Mouse (Mus musculus) adrenal gland, adult 18-20 months (tissue): ENCODE measurements around the gene Pmm1. TPM values are rescaled to one million over a fixed set of nuclear protein-coding genes. Genes with fewer than 3 reads are reported as not detected.
"Not testable (repeated sequence)": the region's sequence is repeated elsewhere in the genome, so short reads cannot be mapped to it uniquely, and the experiment has no call there.

Experiments
- DNase-seq, 2 experiments: peaks; one replicate each; pipeline ENCODE4 v3.0.0; 2021 to 2022; ENCODE audit warnings: low spot score in 2 of 2
- long read RNA-seq, 2 experiments: library from polyadenylated mRNA; stranded (forward); transcript quantifications; one replicate each; pipeline ENCODE4 v2.0.0; 2021
- total RNA-seq, 2 experiments: library from RNA; stranded (reverse); gene quantifications; 1 replicate in 1 of 2; 2 replicates in 1 of 2; pipeline ENCODE4 v1.2.3; 2021

Pmm1 gene
- 10 to 100 TPM; 58.0 to 85.4 TPM for total RNA-seq
- long read RNA-seq, experiment 1, transcript Pmm1-201 (8 exons, 1,300 nt): major isoform, 25 of 34 reads
- long read RNA-seq, experiment 1, partial matches to known transcripts: 1 of 34 reads
- long read RNA-seq, experiment 1, other reads (novel, unspliced or antisense): 6 of 34 reads
- long read RNA-seq, experiment 2, transcript Pmm1-201 (8 exons, 1,300 nt): major isoform, 215 of 293 reads
- long read RNA-seq, experiment 2, partial matches to known transcripts: 17 of 293 reads
- long read RNA-seq, experiment 2, other reads (novel, unspliced or antisense): 57 of 293 reads

DNA sequence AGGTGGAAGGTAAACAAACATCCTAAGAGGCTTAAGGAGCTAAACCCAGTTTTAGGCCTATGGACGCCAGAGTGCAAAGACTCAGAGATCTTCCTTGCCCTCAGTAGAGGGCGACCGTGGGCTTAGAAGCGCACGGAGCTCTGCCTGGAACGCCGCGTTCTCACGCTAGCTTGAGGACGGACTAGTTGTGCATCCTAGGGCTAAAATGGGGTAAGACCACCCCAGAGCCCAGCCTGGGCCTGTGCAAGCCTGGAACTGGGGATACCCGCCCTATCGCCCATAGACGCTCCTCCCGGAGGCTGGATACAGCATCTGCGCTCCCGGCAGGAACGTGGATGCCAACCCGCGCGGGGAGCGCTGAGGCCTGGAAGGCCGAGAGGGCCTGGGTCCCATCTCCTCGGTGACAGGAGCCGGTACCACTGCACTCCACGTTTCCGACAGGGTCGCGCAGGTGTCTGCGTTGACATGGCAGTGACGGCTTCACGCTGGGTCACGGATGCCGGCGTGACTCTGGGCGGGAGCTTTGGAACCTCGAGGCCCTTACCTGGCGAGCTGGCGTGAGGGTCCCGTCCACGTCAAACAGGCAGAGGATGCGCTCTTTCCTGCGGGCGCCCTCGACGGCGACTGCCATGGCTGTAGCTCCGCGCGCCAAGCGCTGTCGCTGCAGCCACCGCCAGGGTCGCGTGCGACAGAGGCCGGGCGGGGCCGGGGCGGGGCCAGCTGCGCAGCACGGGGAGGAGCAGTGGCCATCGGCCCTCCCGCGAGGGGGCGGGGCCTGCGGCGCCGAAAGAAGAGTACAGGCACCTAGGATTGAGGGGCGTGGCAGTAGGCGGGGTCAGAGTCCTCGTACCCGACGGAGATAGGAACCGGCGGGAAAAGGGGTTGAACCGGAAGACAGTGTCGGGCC is at the start of gene Pmm1:
Gene Pmm1, minus strand, starts transcription at position 760 of the 907 bp plus-strand sequence.
- DNase-seq: peak; percentile 95 to 97

DNA sequence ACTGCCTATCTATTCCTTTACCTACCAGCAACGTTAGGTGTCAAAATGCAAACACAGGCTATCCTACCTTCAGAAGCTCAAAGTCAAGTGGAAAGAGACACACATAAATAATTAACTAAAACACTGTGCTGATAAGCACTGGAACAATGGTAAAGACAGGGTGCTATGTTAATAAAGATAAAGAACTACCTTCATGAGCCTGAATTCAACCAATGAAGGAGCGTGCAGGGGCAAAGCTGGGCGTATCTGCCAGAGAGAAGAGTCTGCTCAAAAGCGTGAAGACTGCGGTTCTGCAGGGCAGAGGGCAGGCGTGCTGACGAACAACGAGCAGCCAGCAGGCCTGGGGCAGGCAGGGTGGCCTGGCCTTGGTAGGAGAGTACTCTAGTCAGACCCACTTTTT is 43.5 kb upstream of the Pmm1 start:
- no peak for DNase-seq

DNA sequence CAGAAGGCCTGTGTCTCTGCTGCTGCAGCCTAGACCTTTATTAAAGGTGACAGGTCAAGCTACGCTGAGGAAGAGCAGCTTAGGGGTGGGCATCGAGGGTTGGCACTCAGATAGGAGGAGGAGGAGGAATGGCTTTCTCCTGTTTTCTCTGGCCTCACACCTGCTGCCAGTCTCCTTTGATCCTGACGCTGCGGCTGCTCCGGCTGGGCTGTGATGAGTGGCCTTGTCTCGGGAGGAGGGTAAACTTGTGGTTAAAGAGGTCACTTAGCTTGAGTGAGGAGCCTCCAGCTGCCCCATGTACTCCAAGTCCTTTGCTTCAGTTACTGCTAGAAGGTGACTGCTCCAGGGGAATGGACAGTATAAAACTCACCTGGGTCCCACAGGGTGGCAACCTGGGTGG is 33.3 kb upstream of the Pmm1 start:
- no peak for DNase-seq

DNA sequence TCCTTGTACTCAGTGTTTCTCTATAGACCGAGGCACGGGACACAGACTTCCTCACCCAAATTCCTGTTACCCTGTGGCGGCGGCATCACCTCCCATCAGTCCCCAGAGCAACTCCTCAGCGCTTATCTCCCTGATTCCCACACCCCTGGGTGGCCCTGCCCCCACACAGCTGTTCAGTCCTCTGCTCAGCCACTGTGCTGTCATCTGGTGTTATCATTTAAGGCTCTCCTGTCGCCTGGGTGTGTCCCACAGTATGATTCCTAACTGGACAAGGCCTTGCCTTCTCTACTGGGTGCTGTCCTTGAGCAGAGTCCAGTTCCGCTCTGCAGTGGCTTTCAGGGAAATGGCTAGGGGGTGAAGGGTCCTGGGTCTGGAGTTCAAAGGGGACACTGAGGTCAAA is 29.8 kb upstream of the Pmm1 start:
- no peak for DNase-seq

DNA sequence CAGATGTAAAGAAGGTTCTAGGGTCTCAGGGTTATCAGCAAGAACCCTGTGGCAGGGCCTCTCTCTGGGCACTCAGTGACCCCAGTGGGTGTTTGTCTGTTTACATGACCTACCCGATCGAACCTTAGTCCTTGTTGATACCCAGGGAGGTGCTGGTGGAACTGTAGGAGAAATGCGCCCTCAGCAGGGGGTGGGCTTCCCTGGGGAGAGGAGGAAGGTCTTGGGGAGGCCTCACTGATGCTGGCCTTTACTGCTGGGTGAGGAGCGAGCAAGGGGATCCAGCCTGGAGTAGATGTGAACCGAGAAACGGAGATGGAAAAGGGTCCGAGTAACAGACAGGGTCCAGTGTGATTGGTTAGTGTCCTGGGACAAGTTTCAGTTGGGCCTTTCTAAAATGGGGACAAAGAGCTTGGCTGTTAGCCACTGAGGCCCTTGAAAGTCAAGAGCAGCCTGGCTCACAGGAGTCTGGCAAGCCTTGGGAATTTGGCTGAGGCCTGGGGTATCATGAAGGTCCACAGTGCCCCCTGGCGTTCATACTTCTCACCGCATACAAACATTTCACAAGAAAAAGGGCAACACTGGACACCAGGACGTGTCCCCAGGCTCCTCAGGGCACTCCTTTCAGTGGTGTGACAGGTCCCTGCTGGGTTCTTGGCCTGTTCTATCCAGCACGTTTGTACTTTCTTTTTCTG is 28.8 kb upstream of the Pmm1 start:
- DNase-seq: peak; percentile 80 to 84

DNA sequence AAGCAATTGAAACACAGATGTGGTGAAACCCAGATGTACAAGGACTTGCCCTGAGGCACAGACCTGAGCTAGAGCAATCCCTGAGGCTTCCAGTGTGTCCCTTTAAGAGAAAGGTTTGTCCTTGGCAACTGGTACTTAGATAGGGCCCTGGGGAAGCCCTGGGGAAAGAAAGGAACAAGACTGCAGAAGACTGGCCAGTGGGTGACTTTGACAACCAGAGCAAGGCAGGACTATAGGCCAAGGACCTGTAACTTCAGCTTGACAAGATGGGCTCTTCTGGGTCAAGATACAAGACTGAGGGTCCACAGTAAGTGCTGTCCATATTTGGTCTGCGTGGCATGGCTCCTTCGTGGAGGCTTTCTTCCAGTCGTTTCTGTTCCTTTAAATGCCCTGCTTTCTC is 26.9 kb upstream of the Pmm1 start, which contains the start of gene Xrcc6:
Gene Xrcc6, plus strand, starts transcription at position 190 of the 400 bp plus-strand sequence.
- no peak for DNase-seq

DNA sequence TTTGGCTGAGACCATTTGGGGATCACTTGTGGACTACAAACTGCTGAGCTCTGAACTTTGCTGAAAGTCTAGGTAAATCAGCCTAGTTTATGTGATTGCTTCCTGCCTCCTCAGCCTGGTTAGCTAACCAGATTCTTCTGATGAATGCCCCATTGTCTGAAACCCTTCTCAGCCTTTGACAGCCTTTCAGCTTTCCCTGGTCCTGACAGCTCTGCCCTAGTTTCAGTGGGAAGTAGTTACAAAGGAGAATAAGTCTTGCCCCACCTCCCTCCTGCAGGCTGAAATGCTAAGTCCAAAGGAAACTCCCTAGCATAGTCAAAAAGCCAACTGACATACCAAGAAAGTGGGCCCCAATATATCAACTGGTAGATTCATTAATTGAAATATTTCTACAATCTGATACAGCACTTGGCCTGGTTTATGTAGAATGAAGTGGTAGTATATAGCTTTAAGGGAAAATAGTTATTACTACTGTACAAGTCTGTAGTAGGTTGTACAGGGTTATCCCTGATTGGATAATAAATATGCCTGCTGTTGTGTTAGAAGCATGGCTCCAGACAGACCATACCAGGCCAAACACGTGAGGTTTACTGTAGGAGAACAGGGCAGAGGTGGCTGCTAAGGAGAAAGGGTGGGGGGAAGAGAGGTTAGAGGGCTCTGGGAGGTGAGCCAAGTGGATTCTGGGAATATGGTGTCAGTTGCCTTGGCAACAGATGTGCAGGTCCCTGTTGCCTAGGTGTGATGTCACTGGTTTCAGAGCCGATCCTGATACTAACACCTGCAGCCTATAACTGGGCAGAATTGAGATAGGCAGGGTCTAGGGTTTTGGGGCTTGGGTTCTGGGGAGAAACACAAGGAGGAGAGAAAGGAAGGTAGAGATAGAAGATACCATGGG is 24.8 kb upstream of the Pmm1 start:
- no peak for DNase-seq

DNA sequence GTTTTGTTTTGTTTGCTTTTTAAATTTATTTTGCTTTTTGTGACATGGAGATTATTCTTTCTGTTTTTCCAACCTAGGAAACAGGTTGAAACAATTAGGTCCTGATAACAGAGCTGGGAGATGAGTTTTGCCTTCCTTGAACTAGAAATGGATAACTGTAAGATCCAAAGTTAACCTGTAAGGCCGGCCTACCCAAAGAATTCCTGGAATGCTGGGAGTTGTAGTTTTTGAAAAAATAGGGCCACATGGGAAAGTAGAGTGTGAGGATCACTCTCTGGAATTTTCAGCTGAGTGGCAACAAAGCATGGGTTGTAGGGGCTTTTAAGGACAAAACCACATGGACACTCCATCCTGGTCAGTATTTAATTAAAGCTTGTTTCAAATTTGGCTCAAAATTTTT is 21.4 kb upstream of the Pmm1 start:
- DNase-seq: no peak

DNA sequence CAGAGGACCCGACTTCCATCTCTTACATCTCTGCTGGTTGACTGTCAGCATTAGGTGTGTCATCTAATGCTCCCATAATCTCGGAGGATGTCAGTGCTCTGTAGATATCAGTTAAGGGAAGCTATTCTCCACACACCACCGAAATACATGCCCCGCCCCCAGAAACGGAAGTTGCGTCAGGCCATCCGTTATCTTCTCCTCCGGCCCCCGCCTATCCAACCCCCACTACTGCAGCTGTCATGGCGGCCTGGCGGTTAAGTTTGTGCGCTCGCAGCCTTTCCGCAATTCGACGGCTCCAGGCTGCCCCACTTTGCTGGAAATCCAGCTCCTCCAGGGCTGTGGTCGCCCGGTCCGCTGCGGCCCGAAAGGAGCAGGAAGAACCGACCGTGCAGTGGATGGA is 19.6 kb upstream of the Pmm1 start, which contains the start of gene 1700029P11Rik:
Gene 1700029P11Rik, plus strand, starts transcription at position 220 of the 400 bp plus-strand sequence.
- DNase-seq: no peak

DNA sequence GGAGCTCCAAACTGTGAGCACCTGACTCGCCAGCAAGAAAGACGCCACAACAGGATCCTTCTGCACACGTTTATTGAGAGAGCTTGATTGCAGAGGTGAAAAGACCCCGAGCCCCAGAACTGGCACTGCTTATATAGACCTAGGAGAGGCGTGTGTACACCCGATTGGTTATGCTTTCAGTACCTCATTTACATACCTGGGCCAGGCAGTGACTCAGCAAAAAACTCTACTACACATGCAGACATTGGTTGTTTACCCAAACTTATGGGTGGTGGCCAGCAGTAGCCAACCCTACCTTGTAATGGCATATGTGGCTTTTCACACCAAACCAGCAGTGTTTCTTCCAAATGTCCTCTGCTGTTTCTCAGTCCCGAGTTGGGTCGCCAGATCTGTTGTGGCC is 14.4 kb upstream of the Pmm1 start:
- not testable (repeated sequence) for DNase-seq

DNA sequence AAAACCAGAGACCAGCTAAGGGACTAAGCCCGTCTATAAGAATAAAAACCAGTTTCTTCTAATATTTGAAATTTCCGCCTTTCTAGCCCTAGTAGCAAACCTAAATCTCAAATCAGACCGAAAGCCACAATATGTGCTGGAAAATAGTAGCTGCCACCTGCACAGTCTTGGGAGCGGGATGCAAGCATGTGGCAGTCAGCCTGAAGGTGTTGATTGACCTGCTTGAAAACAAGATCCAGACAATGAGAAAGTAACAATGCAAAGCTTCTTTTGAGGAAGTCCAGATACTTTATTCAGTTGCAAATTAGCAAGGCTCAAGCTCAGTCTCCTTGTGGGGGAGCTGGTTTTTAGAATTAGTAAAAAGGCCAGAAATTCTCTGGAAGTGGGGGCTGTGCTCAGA is 9.8 kb upstream of the Pmm1 start:
- not testable (repeated sequence) for DNase-seq

DNA sequence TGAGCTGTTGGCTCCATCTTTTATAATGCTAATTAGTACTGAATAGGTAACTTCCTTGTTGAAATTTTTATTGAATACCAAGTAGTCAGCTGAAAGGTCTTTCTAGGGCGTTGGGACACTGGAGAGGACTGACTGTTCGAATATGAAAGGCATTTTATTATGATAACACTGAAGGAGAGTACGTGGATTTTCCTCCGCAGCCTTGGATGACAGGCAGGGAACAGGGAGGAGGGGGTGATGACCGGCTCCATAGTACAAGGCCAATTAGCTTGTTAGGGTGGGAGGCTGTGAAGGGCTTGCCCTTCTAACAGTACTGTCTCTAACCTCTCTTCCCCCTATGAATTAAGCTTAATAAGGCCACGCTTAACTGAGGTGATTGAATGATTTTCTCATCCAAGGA is 8.9 kb upstream of the Pmm1 start:
- not testable (repeated sequence) for DNase-seq

DNA sequence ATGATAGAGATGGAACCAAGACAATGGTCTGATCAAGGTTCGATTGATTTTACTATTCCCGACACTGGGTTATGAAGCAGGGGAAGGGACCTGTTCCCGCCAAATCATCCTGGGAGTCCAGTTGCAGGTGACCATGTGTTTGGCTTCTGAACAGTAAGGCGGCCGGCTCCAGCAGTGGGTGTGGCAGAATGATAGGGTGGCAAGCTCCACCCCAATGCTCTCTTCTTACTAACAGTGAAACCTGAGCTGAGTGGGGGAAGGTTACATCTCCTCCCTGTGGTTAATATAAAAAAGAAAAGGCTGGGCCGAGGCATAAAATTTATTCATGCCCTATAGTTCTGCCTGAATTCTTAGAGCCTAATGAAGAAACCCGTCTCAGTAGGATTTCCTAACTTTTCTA is 8.4 kb upstream of the Pmm1 start:
- no peak for DNase-seq

DNA sequence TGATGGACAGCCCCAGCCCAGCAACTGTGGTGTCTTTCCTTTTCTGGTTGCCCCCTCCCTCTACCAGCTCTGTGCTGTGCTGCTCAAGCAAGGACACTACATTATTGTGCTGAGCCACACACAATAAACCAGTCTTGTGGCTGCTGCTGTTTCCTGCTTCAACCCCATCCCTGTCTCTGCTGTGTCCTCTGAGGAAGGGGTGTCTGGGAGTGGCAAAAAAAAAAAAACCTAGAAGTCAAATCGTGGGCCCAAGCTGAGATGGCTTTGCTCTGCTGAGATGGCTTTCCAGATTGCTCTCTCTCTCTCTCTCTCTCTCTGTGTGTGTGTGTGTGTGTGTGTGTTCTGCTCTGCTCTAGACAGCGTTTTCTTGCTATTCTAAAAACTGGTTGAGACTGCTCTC is 7.7 kb upstream of the Pmm1 start:
- no peak for DNase-seq

DNA sequence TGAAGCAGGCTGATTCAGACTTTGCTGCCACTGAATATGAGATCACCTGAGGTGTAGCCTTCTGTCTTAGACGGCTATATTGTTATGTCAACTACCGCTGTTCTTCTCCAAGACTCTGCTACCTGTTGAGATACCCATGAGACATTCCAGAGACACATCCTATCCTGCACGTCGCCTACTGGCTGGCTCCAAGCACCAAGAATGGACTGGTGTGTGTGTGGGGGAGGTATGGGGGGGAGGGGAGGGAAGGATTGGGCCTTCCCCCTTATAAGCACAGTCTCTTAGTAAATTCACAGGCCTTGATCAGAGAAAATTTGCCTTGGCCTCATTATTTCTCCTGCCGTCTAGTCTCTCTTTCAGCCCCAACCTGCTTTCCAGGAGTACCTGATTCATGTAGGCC is 7.1 kb upstream of the Pmm1 start:
- DNase-seq: no peak

DNA sequence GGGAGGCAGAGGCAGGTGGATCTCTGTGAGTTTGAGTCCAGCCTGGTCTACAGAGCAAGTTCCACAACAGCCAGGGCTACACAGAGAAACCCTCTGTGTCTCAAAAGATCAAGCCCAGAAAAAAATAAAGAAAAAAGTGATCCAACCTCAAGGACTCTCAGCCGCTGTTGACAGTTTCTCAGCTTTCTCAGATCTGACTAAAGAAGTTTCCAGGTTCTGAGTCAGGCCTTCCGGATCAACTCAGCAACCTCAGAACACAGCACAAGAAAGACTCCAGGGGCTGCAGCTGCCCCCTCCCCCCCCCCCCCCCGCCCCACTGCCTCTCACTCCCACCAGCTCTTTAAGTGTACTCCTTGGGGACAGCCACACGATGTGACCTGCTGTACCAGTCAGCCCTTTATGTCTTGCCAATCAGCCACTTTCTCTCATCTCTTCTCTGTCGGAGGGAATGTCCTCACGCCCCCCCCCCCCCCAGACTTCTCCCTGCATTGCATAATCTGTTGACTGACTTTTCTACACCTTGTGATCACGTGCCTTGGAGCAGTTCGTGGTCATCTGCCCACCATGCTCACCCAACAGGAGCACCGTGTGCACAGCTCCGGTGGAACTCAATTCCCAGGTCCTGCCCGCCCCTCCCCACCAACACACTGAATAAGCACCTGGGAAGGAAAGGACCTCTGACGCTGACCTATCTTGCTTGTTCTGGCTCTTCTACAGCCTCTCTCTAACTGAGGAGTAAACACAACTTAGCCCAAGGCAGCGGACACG is 5.5 kb upstream of the Pmm1 start:
- no peak for DNase-seq

DNA sequence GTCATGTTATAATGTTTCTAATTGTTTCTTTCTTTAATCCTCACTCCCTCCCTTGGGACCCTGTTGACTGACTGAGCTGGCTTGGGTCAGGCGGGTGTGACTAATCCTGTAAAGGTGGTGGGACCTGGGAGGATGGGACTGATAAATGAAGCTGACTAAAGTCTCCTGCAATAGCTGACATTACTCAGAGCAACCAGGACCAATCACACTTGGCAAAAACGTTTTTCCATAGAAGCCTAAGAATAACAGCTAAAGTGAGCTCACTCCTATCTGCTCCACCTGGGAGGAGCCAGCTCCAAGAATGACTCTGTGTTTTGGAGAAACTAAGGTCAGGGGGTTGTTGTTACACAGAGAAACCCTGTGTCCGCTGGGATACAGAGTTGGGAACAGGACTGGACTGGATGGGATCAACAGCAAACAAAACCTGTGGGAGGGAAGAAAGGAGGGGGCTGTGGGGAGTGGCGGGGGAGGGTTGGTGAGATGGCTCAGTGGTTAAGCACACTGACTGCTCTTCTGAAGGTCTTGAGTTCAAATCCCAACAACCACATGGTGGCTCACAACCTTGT is 4.3 kb upstream of the Pmm1 start:
- DNase-seq: no peak

DNA sequence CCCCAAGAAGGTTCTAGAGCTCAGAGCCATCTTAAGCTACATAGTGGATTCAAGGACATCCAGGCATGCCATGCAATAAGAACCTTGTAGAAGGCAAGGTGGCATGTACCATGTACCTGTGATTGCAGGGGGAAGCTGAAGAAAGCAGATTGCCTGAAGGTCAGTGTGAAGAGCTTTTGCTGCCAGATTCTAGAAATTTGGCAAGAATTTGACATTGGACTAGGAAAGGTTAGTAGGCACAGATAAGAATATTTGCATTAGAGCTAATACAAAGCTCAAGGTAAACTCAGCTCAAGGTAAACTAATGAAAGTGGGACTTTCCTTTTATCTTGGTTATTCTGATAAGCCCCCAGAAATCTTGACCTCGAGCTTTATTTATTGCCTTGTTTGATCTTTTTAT is 3.5 kb upstream of the Pmm1 start:
- DNase-seq: no peak

DNA sequence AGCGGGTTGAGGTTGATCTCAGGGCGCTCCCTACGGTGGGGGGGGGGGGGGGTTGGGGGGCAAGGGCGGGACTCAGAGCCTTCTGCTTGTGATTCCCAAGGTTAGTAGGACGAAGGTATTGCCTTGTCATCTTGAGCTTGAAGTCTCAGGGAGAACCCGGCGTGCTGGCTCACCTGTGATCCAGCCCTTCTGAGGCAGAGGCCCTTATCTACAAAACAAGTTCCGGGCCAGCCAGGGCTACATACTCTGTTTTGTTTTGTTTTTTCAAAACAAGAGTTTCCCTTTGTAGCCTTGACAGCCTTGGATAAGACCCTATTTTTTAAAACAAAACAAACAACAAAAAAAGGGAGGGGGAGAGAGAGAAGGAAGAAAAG is 335 bp upstream of the Pmm1 start:
- DNase-seq: no peak

DNA sequence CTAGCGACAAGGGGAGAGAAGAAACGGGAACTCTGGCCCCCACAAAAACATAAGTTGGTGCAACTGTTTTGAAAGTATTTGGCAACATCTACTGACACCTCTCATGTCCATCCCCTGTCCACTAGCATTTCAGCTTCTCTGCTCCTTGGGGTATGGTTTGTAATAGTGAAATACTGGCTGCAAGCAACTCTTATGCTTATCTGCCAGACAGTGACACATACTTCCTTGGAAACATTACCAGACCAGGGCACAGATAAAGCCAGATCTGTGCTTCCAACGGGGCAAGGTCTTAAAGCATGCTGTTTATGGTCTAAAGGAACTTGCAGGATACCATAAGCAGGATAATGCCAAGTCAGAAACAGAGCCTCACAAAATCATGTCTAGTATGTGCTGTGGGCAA is 1.8 kb downstream of the Pmm1 start:
- DNase-seq: no peak
